Mouse (Mus musculus) embryonic fibroblast, embryonic 13.5 days (primary cell): ENCODE data around the gene Acot7.

ENCODE experiments used
- CTCF ChIP-seq: IDR thresholded peaks from 2 replicates; pipeline ENCODE4 v1.5.1; 2011; ENCODE audit warnings: mild to moderate bottlenecking, control low read depth, low read length, moderate library complexity, borderline replicate concordance; ENCODE audit not compliant: insufficient read depth
- POLR2A ChIP-seq: IDR thresholded peaks from 2 replicates; pipeline ENCODE4 v1.6.1; 2011; ENCODE audit warnings: low read depth, mild to moderate bottlenecking, control low read depth, low read length, moderate library complexity

GRCm38 (mm10) chr4:152145473-152145872, 32.5 kb upstream of the Acot7 start:
- TF ChIP-seq POLR2A (no peak), CTCF (no peak)
